Mouse (Mus musculus): ENCODE data around the gene Slc25a21. TPM values are rescaled to one million over a fixed set of nuclear protein-coding genes. Genes with fewer than 3 reads are reported as not detected.

Slc25a21 gene
- polyA plus RNA-seq, 1 experiment from 2014 or later = 4.1 TPM

GRCm38 (mm10) chr12:57100549-57100948 is 96.7 kb downstream of the Slc25a21 start:
- no peak for ATAC-seq (ENCODE audit: insufficient number of reproducible peaks, insufficient read depth, low FRiP score, low read depth)
- 89% methylated on average over 4 of the region's 4 CpGs for WGBS
- Histone ChIP-seq H3K9me3 (ENCODE audit: control insufficient read depth, low read depth, low read length) (no peaks in the 10 kb centered on the region), H3K4me2 (replicated peaks; ENCODE audit: low read depth, low read length) (no peak overlapping the region), H3K4me3 (ENCODE audit: low read depth, low read length) (no peak overlapping the region), H3K9ac (replicated peaks; ENCODE audit: low read depth, low read length) (no peak overlapping the region), H3K36me3 (ENCODE audit: control insufficient read depth, insufficient read depth, low read length) (no peaks in the 10 kb centered on the region), H3K27me3 (ENCODE audit: control insufficient read depth, insufficient read depth, low read length) (no peaks in the 10 kb centered on the region), H3K27ac (ENCODE audit: low read length) (no peak overlapping the region), H3K4me1 (ENCODE audit: control insufficient read depth, insufficient read depth, low read length) (no peaks in the 10 kb centered on the region)

- Histone ChIP-seq H3K4me1 (ENCODE audit: control insufficient read depth, insufficient read depth, low read length) (no peaks in the 10 kb centered on the region), H3K36me3 (ENCODE audit: control insufficient read depth, insufficient read depth, low read length) (no peaks in the 10 kb centered on the region), H3K4me3 (ENCODE audit: low read depth, low read length) (no peak overlapping the region), H3K27ac (ENCODE audit: low read length) (no peak overlapping the region), H3K27me3 (ENCODE audit: control insufficient read depth, insufficient read depth, low read length) (no peaks in the 10 kb centered on the region), H3K9ac (replicated peaks; ENCODE audit: low read depth, low read length) (no peak overlapping the region), H3K9me3 (ENCODE audit: control insufficient read depth, low read depth, low read length) (no peaks in the 10 kb centered on the region), H3K4me2 (replicated peaks; ENCODE audit: low read depth, low read length) (no peak overlapping the region)
- 65% methylated on average over 3 of the region's 3 CpGs for WGBS
- ATAC-seq (ENCODE audit: insufficient number of reproducible peaks, insufficient read depth, low FRiP score, low read depth) = no peak
These were observed 98.2 kb downstream of the Slc25a21 start for GRCm38 (mm10) chr12:57099066-57099465.

GRCm38 (mm10) chr12:57098371-57098770 is 98.9 kb downstream of the Slc25a21 start:
- no peaks in the 10 kb centered on the region for H3K9me3 ChIP-seq (ENCODE audit: control insufficient read depth, low read depth, low read length)
- no peak for ATAC-seq (ENCODE audit: insufficient number of reproducible peaks, insufficient read depth, low FRiP score, low read depth)
- no peaks in the 10 kb centered on the region for H3K4me1 ChIP-seq (ENCODE audit: control insufficient read depth, insufficient read depth, low read length)
- H3K27ac ChIP-seq (ENCODE audit: low read length) = no peak overlapping the region
- H3K27me3 ChIP-seq (ENCODE audit: control insufficient read depth, insufficient read depth, low read length) = no peaks in the 10 kb centered on the region
- 83% methylated on average over 5 of the region's 5 CpGs for WGBS
- H3K9ac ChIP-seq (replicated peaks; ENCODE audit: low read depth, low read length) = no peak overlapping the region
- H3K4me3 ChIP-seq (ENCODE audit: low read depth, low read length) = no peak overlapping the region
- H3K36me3 ChIP-seq (ENCODE audit: control insufficient read depth, insufficient read depth, low read length) = no peaks in the 10 kb centered on the region
- H3K4me2 ChIP-seq (replicated peaks; ENCODE audit: low read depth, low read length) = no peak overlapping the region

- no peaks in the 10 kb centered on the region for H3K9me3 ChIP-seq (ENCODE audit: control insufficient read depth, low read depth, low read length)
- H3K27ac ChIP-seq (ENCODE audit: low read length) = no peak overlapping the region
- no peak overlapping the region for H3K9ac ChIP-seq (replicated peaks; ENCODE audit: low read depth, low read length)
- no peaks in the 10 kb centered on the region for H3K27me3 ChIP-seq (ENCODE audit: control insufficient read depth, insufficient read depth, low read length)
- no peaks in the 10 kb centered on the region for H3K4me1 ChIP-seq (ENCODE audit: control insufficient read depth, insufficient read depth, low read length)
- no peaks in the 10 kb centered on the region for H3K36me3 ChIP-seq (ENCODE audit: control insufficient read depth, insufficient read depth, low read length)
- no peak overlapping the region for H3K4me3 ChIP-seq (ENCODE audit: low read depth, low read length)
- ATAC-seq (ENCODE audit: insufficient number of reproducible peaks, insufficient read depth, low FRiP score, low read depth) = no peak
- WGBS = 45% methylated on average over 5 of the region's 5 CpGs
- no peak overlapping the region for H3K4me2 ChIP-seq (replicated peaks; ENCODE audit: low read depth, low read length)
These were observed 104.2 kb downstream of the Slc25a21 start for GRCm38 (mm10) chr12:57093107-57093506.

- Histone ChIP-seq H3K9me3 (ENCODE audit: control insufficient read depth, low read depth, low read length) (no peaks in the 10 kb centered on the region), H3K36me3 (ENCODE audit: control insufficient read depth, insufficient read depth, low read length) (no peaks in the 10 kb centered on the region), H3K4me1 (ENCODE audit: control insufficient read depth, insufficient read depth, low read length) (no peaks in the 10 kb centered on the region), H3K27ac (ENCODE audit: low read length) (no peak overlapping the region), H3K4me2 (replicated peaks; ENCODE audit: low read depth, low read length) (no peak overlapping the region), H3K27me3 (ENCODE audit: control insufficient read depth, insufficient read depth, low read length) (no peaks in the 10 kb centered on the region), H3K4me3 (ENCODE audit: low read depth, low read length) (no peak overlapping the region), H3K9ac (replicated peaks; ENCODE audit: low read depth, low read length) (no peak overlapping the region)
- WGBS = 51% methylated on average over 3 of the region's 3 CpGs
- ATAC-seq (ENCODE audit: insufficient number of reproducible peaks, insufficient read depth, low FRiP score, low read depth) = no peak
These were observed 112.8 kb downstream of the Slc25a21 start for GRCm38 (mm10) chr12:57084519-57084918.

GRCm38 (mm10) chr12:57083533-57083932 is 113.7 kb downstream of the Slc25a21 start:
- Histone ChIP-seq H3K27ac (ENCODE audit: low read length) (no peak overlapping the region), H3K9ac (replicated peaks; ENCODE audit: low read depth, low read length) (no peak overlapping the region), H3K9me3 (ENCODE audit: control insufficient read depth, low read depth, low read length) (no peaks in the 10 kb centered on the region), H3K4me3 (ENCODE audit: low read depth, low read length) (no peak overlapping the region), H3K36me3 (ENCODE audit: control insufficient read depth, insufficient read depth, low read length) (no peaks in the 10 kb centered on the region), H3K27me3 (ENCODE audit: control insufficient read depth, insufficient read depth, low read length) (no peaks in the 10 kb centered on the region), H3K4me1 (ENCODE audit: control insufficient read depth, insufficient read depth, low read length) (no peaks in the 10 kb centered on the region), H3K4me2 (replicated peaks; ENCODE audit: low read depth, low read length) (no peak overlapping the region)
- 82% methylated on average over 5 of the region's 5 CpGs for WGBS
- ATAC-seq (ENCODE audit: insufficient number of reproducible peaks, insufficient read depth, low FRiP score, low read depth) = no peak

GRCm38 (mm10) chr12:57076606-57077005 is 120.7 kb downstream of the Slc25a21 start:
- Histone ChIP-seq H3K36me3 (ENCODE audit: control insufficient read depth, insufficient read depth, low read length) (no peaks in the 10 kb centered on the region), H3K27me3 (ENCODE audit: control insufficient read depth, insufficient read depth, low read length) (no peaks in the 10 kb centered on the region), H3K4me3 (ENCODE audit: low read depth, low read length) (no peak overlapping the region), H3K4me2 (replicated peaks; ENCODE audit: low read depth, low read length) (no peak overlapping the region), H3K27ac (ENCODE audit: low read length) (no peak overlapping the region), H3K4me1 (ENCODE audit: control insufficient read depth, insufficient read depth, low read length) (no peaks in the 10 kb centered on the region), H3K9ac (replicated peaks; ENCODE audit: low read depth, low read length) (no peak overlapping the region), H3K9me3 (ENCODE audit: control insufficient read depth, low read depth, low read length) (no peaks in the 10 kb centered on the region)
- WGBS = 60% methylated on average over 4 of the region's 4 CpGs
- no peak for ATAC-seq (ENCODE audit: insufficient number of reproducible peaks, insufficient read depth, low FRiP score, low read depth)

GRCm38 (mm10) chr12:57072616-57073015 is 124.7 kb downstream of the Slc25a21 start:
- no peak overlapping the region for H3K27ac ChIP-seq (ENCODE audit: low read length)
- H3K9ac ChIP-seq (replicated peaks; ENCODE audit: low read depth, low read length) = no peak overlapping the region
- no peaks in the 10 kb centered on the region for H3K36me3 ChIP-seq (ENCODE audit: control insufficient read depth, insufficient read depth, low read length)
- no peak overlapping the region for H3K4me3 ChIP-seq (ENCODE audit: low read depth, low read length)
- no peak overlapping the region for H3K4me2 ChIP-seq (replicated peaks; ENCODE audit: low read depth, low read length)
- H3K4me1 ChIP-seq (ENCODE audit: control insufficient read depth, insufficient read depth, low read length) = no peaks in the 10 kb centered on the region
- ATAC-seq (ENCODE audit: insufficient number of reproducible peaks, insufficient read depth, low FRiP score, low read depth) = no peak
- H3K27me3 ChIP-seq (ENCODE audit: control insufficient read depth, insufficient read depth, low read length) = no peaks in the 10 kb centered on the region
- H3K9me3 ChIP-seq (ENCODE audit: control insufficient read depth, low read depth, low read length) = no peaks in the 10 kb centered on the region
- 77% methylated on average over 2 of the region's 2 CpGs for WGBS

- no peak overlapping the region for H3K4me2 ChIP-seq (replicated peaks; ENCODE audit: low read depth, low read length)
- no peak overlapping the region for H3K4me3 ChIP-seq (ENCODE audit: low read depth, low read length)
- no peak for ATAC-seq (ENCODE audit: insufficient number of reproducible peaks, insufficient read depth, low FRiP score, low read depth)
- H3K36me3 ChIP-seq (ENCODE audit: control insufficient read depth, insufficient read depth, low read length) = no peaks in the 10 kb centered on the region
- H3K9me3 ChIP-seq (ENCODE audit: control insufficient read depth, low read depth, low read length) = no peaks in the 10 kb centered on the region
- H3K27ac ChIP-seq (ENCODE audit: low read length) = no peak overlapping the region
- no peaks in the 10 kb centered on the region for H3K27me3 ChIP-seq (ENCODE audit: control insufficient read depth, insufficient read depth, low read length)
- H3K4me1 ChIP-seq (ENCODE audit: control insufficient read depth, insufficient read depth, low read length) = no peaks in the 10 kb centered on the region
- WGBS = 44% methylated on average over 5 of the region's 5 CpGs
- no peak overlapping the region for H3K9ac ChIP-seq (replicated peaks; ENCODE audit: low read depth, low read length)
These were observed 128.7 kb downstream of the Slc25a21 start for GRCm38 (mm10) chr12:57068607-57069006.
